Mouse (Mus musculus) forebrain, embryonic 10.5 days (tissue): ENCODE data around the gene Misp. TPM values are rescaled to one million over a fixed set of nuclear protein-coding genes. Genes with fewer than 3 reads are reported as not detected.

ENCODE experiments used
- DNase-seq: peaks from one replicate; pipeline ENCODE4 v3.0.0-alpha.2; 2017; ENCODE audit warnings: low spot score; ENCODE audit errors: extremely low spot score
- H3K27ac ChIP-seq: fragments of 300-500 bp; sonication (generic); 2 replicates; pipeline ENCODE4 v1.5.1; 2016; ENCODE audit warnings: mild to moderate bottlenecking
- H3K27me3 ChIP-seq: fragments of 300-500 bp; sonication (generic); 2 replicates; pipeline ENCODE4 v1.6.1; 2016; ENCODE audit warnings: mild to moderate bottlenecking; ENCODE audit not compliant: poor library complexity, severe bottlenecking
- H3K36me3 ChIP-seq: fragments of 300-500 bp; sonication (generic); replicated peaks from 2 replicates; pipeline ENCODE4 v1.6.1; 2016; ENCODE audit warnings: mild to moderate bottlenecking, moderate library complexity
- H3K4me1 ChIP-seq: fragments of 300-500 bp; sonication (generic); 2 replicates; pipeline ENCODE4 v1.6.1; 2016
- H3K4me3 ChIP-seq: fragments of 300-500 bp; sonication (generic); 2 replicates; pipeline ENCODE4 v1.5.1; 2016; ENCODE audit warnings: mild to moderate bottlenecking, moderate library complexity
- H3K9me3 ChIP-seq: fragments of 300-500 bp; sonication (generic); 2 replicates; pipeline ENCODE4 v1.6.1; 2016; ENCODE audit warnings: mild to moderate bottlenecking, moderate library complexity
- WGBS: fragments of 180-500 bp; shearing (Covaris S2); methylation state at CpG from one replicate; pipeline ENCODE4 v1.1.7; 2016; 5-methylcytosine and 5-hydroxymethylcytosine counted together
- polyA plus RNA-seq: library from polyadenylated mRNA; unstranded; fragments of >200 nt; fragmentation: Nextera tagmentation; extraction: Ambion mirVana; gene quantifications from 2 replicates; pipeline ENCODE4 v1.2.1, GENCODE M21; 2016

Misp gene
- polyA plus RNA-seq, 1 experiment from 2014 or later: 1.0 TPM

- no peak overlapping the region for H3K27ac ChIP-seq
- no peak overlapping the region; the same call in 1 of the 2 replicates for H3K4me3 ChIP-seq
- peaks cover 7% of the 10 kb centered on the region; the same call in 1 of the 2 replicates for H3K4me1 ChIP-seq
- no peaks in the 10 kb centered on the region for H3K36me3 ChIP-seq
- H3K9me3 ChIP-seq: no peaks in the 10 kb centered on the region
- DNase-seq: peak; percentile 82
- no peaks in the 10 kb centered on the region for H3K27me3 ChIP-seq
- 28% methylated on average over 9 of the region's 9 CpGs for WGBS
Measured at GRCm38 (mm10) chr10:79834769-79835398, 14.1 kb downstream of the Misp start.

- 93% methylated on average over 3 of the region's 3 CpGs for WGBS
- H3K9me3 ChIP-seq: no peaks in the 10 kb centered on the region
- no peaks in the 10 kb centered on the region for H3K36me3 ChIP-seq
- H3K4me3 ChIP-seq: no peak overlapping the region
- no peaks in the 10 kb centered on the region for H3K27me3 ChIP-seq
- peaks cover 24% of the 10 kb centered on the region for H3K4me1 ChIP-seq
- DNase-seq: no peak
- no peak overlapping the region for H3K27ac ChIP-seq
Measured at GRCm38 (mm10) chr10:79836918-79837317, 16.1 kb downstream of the Misp start.

- H3K27me3 ChIP-seq: no peaks in the 10 kb centered on the region
- WGBS: 82% methylated on average over 2 of the region's 2 CpGs
- H3K36me3 ChIP-seq: no peaks in the 10 kb centered on the region
- peaks cover 35% of the 10 kb centered on the region for H3K4me1 ChIP-seq
- no peak for DNase-seq
- H3K4me3 ChIP-seq: no peak overlapping the region
- no peak overlapping the region for H3K27ac ChIP-seq
- H3K9me3 ChIP-seq: no peaks in the 10 kb centered on the region
Measured at GRCm38 (mm10) chr10:79838151-79838550, 17.4 kb downstream of the Misp start.

GRCm38 (mm10) chr10:79840091-79840490 is 19.3 kb downstream of the Misp start:
- Histone ChIP-seq H3K27ac (peak overlapping the region; percentile 88), H3K36me3 (no peaks in the 10 kb centered on the region), H3K4me3 (peak overlapping the region; percentile 47; the same call in 1 of the 2 replicates), H3K27me3 (no peaks in the 10 kb centered on the region), H3K4me1 (peaks cover 37% of the 10 kb centered on the region), H3K9me3 (no peaks in the 10 kb centered on the region)
- DNase-seq: no peak
- WGBS: 92% methylated on average over 3 of the region's 3 CpGs

- Histone ChIP-seq H3K27ac (peak overlapping the region; percentile 88), H3K27me3 (no peaks in the 10 kb centered on the region), H3K4me3 (peak overlapping the region; percentile 47), H3K4me1 (peaks cover 39% of the 10 kb centered on the region), H3K36me3 (no peaks in the 10 kb centered on the region), H3K9me3 (no peaks in the 10 kb centered on the region)
- peak; percentile 67 for DNase-seq
- WGBS: under 1% methylated on average over 24 of the region's 24 CpGs
Measured at GRCm38 (mm10) chr10:79840644-79841551, 20.1 kb downstream of the Misp start.

- Histone ChIP-seq H3K27me3 (no peaks in the 10 kb centered on the region), H3K4me1 (peaks cover 43% of the 10 kb centered on the region), H3K27ac (peak overlapping the region; percentile 26), H3K36me3 (no peaks in the 10 kb centered on the region), H3K9me3 (no peaks in the 10 kb centered on the region), H3K4me3 (no peak overlapping the region)
- 77% methylated on average over 3 of the region's 3 CpGs for WGBS
- DNase-seq: no peak
Measured at GRCm38 (mm10) chr10:79842322-79842721, 21.5 kb downstream of the Misp start.

- Histone ChIP-seq H3K36me3 (no peaks in the 10 kb centered on the region), H3K27ac (peak overlapping the region; percentile 8; the same call in 1 of the 2 replicates), H3K4me3 (no peak overlapping the region), H3K4me1 (peaks cover 46% of the 10 kb centered on the region), H3K9me3 (no peaks in the 10 kb centered on the region), H3K27me3 (no peaks in the 10 kb centered on the region)
- WGBS: 89% methylated on average over 6 of the region's 6 CpGs
- no peak for DNase-seq
Measured at GRCm38 (mm10) chr10:79843476-79843875, 22.7 kb downstream of the Misp start.

GRCm38 (mm10) chr10:79846553-79846952 is 25.8 kb downstream of the Misp start:
- no peak overlapping the region for H3K4me3 ChIP-seq

GRCm38 (mm10) chr10:79849941-79850628 is 29.3 kb downstream of the Misp start:
- WGBS: 92% methylated on average over 8 of the region's 8 CpGs
- peak overlapping the region; percentile 65 for H3K27ac ChIP-seq
- peaks cover 9% of the 10 kb centered on the region for H3K36me3 ChIP-seq
- H3K4me3 ChIP-seq: no peak overlapping the region
- peaks cover 44% of the 10 kb centered on the region for H3K4me1 ChIP-seq
- no peak for DNase-seq
- no peaks in the 10 kb centered on the region for H3K27me3 ChIP-seq
- no peaks in the 10 kb centered on the region for H3K9me3 ChIP-seq

More at GRCm38 (mm10) chr10:79846553-79846952, 25.8 kb downstream of the Misp start:
- H3K9me3 ChIP-seq: no peaks in the 10 kb centered on the region
- peaks cover 9% of the 10 kb centered on the region for H3K36me3 ChIP-seq
- H3K27me3 ChIP-seq: no peaks in the 10 kb centered on the region
- no peak overlapping the region for H3K27ac ChIP-seq
- peaks cover 43% of the 10 kb centered on the region for H3K4me1 ChIP-seq
- 75% methylated on average over 5 of the region's 5 CpGs for WGBS
- no peak for DNase-seq

GRCm38 (mm10) chr10:79851653-79852052 is 30.9 kb downstream of the Misp start:
- no peak for DNase-seq
- H3K4me1 ChIP-seq: peaks cover 55% of the 10 kb centered on the region
- 90% methylated on average over 3 of the region's 3 CpGs for WGBS
- H3K27me3 ChIP-seq: no peaks in the 10 kb centered on the region
- H3K36me3 ChIP-seq: peaks cover 21% of the 10 kb centered on the region
- H3K27ac ChIP-seq: peak overlapping the region; percentile 100
- no peaks in the 10 kb centered on the region for H3K9me3 ChIP-seq
- peak overlapping the region; percentile 83 for H3K4me3 ChIP-seq

GRCm38 (mm10) chr10:79852107-79852789 is 31.5 kb downstream of the Misp start:
- H3K9me3 ChIP-seq: no peaks in the 10 kb centered on the region
- peak overlapping the region; percentile 100 for H3K27ac ChIP-seq
- peak overlapping the region; percentile 83 for H3K4me3 ChIP-seq
- peaks cover 59% of the 10 kb centered on the region for H3K4me1 ChIP-seq
- no peak for DNase-seq
- peaks cover 27% of the 10 kb centered on the region for H3K36me3 ChIP-seq
- 67% methylated on average over 9 of the region's 9 CpGs for WGBS
- H3K27me3 ChIP-seq: no peaks in the 10 kb centered on the region

GRCm38 (mm10) chr10:79852827-79853226 is 32.0 kb downstream of the Misp start:
- Histone ChIP-seq H3K27me3 (no peaks in the 10 kb centered on the region), H3K4me3 (peak overlapping the region; percentile 83), H3K36me3 (peaks cover 32% of the 10 kb centered on the region), H3K27ac (peak overlapping the region; percentile 100), H3K4me1 (peaks cover 64% of the 10 kb centered on the region), H3K9me3 (no peaks in the 10 kb centered on the region)
- WGBS: 24% methylated on average over 8 of the region's 8 CpGs
- DNase-seq: no peak
